Mouse (Mus musculus) inflammation-experienced regulatory T-cells, adult 6 months (primary cell): ENCODE measurements around the gene Fam163b. TPM values are rescaled to one million over a fixed set of nuclear protein-coding genes. Genes with fewer than 3 reads are reported as not detected.

ENCODE experiments used
- ATAC-seq: one replicate; pipeline ENCODE4 v1.8.0; 2017
- polyA plus RNA-seq, 3 experiments: library from polyadenylated mRNA; unstranded; fragments of 100-300 nt; shearing (Covaris generic); gene quantifications; one replicate each; pipeline ENCODE4 v1.2.1; 2017

Fam163b gene
- polyA plus RNA-seq, 3 experiments from 2014 or later = not detected

- no peak for ATAC-seq
Observed at GRCm38 (mm10) chr2:27085801-27086200, 56.5 kb downstream of the Fam163b start.

GRCm38 (mm10) chr2:27084963-27085362 is 57.3 kb downstream of the Fam163b start:
- no peak for ATAC-seq

GRCm38 (mm10) chr2:27083761-27084475 is 58.4 kb downstream of the Fam163b start:
- no peak for ATAC-seq

- ATAC-seq = no peak
Observed at GRCm38 (mm10) chr2:27079649-27080048, 62.6 kb downstream of the Fam163b start.

GRCm38 (mm10) chr2:27079152-27079584 is 63.1 kb downstream of the Fam163b start, which contains the start of gene Adamtsl2:
TSS of gene Adamtsl2 (plus strand) at chr2:27079379.
- no peak for ATAC-seq

- no peak for ATAC-seq
Observed at GRCm38 (mm10) chr2:27078312-27078711, 64.0 kb downstream of the Fam163b start.

GRCm38 (mm10) chr2:27077655-27078244 is 64.5 kb downstream of the Fam163b start:
- ATAC-seq = no peak

GRCm38 (mm10) chr2:27075485-27075884 is 66.8 kb downstream of the Fam163b start:
- ATAC-seq = no peak

GRCm38 (mm10) chr2:27074804-27075203 is 67.5 kb downstream of the Fam163b start:
- no peak for ATAC-seq

GRCm38 (mm10) chr2:27073407-27073806 is 68.9 kb downstream of the Fam163b start:
- no peak for ATAC-seq

- ATAC-seq = no peak
Observed at GRCm38 (mm10) chr2:27071978-27072377, 70.3 kb downstream of the Fam163b start, which contains the start of gene Mymk. TSS of gene Mymk (minus strand) at chr2:27072179.

GRCm38 (mm10) chr2:27071137-27071536 is 71.2 kb downstream of the Fam163b start:
- no peak for ATAC-seq

- ATAC-seq = no peak
Observed at GRCm38 (mm10) chr2:27070247-27070813, 72.0 kb downstream of the Fam163b start.

GRCm38 (mm10) chr2:27069646-27070045 is 72.6 kb downstream of the Fam163b start:
- ATAC-seq = no peak

- no peak for ATAC-seq
Observed at GRCm38 (mm10) chr2:27067996-27068395, 74.3 kb downstream of the Fam163b start.

GRCm38 (mm10) chr2:27067124-27067523 is 75.2 kb downstream of the Fam163b start:
- no peak for ATAC-seq

Other genes with a start within 250 kb of the Fam163b start
- gene Surf6, start 239.6 kb downstream of the Fam163b start, polyA plus RNA-seq = 10 to 100 TPM; 23.0 to 39.2 (median 33.5) TPM
- 10 to 100 TPM; 10.2 to 16.7 (median 11.1) TPM for gene Med22, start 231.8 kb downstream of the Fam163b start, polyA plus RNA-seq
- gene Rpl7a, start 231.7 kb downstream of the Fam163b start, polyA plus RNA-seq = 1,000 to 10,000 TPM in 1 of 3 experiments, 100 to 1,000 TPM in 2; 540 to 1,152 (median 653) TPM
- 10 to 100 TPM; 31.8 to 57.2 (median 52.2) TPM for gene Surf2, start 226.1 kb downstream of the Fam163b start, polyA plus RNA-seq
- 100 to 1,000 TPM; 110 to 139 (median 122) TPM for gene Surf1, start 226.0 kb downstream of the Fam163b start, polyA plus RNA-seq
- gene Surf4, start 208.6 kb downstream of the Fam163b start, polyA plus RNA-seq = 100 to 1,000 TPM in 1 of 3 experiments, 10 to 100 TPM in 2; 80.1 to 102 (median 86.7) TPM
- gene Stkld1, start 208.4 kb downstream of the Fam163b start, polyA plus RNA-seq = under 1 TPM; 0.16 to 0.36 (median 0.34) TPM
- gene Rexo4, start 178.1 kb downstream of the Fam163b start, polyA plus RNA-seq = 10 to 100 TPM; 45.9 to 63.8 (median 58.7) TPM
- gene Adamts13, start 169.1 kb downstream of the Fam163b start, polyA plus RNA-seq = not detected
- gene Cacfd1, start 132.6 kb downstream of the Fam163b start, polyA plus RNA-seq = 10 to 100 TPM; 12.9 to 19.5 (median 17.3) TPM
- gene Slc2a6, start 114.5 kb downstream of the Fam163b start, polyA plus RNA-seq = 1 to 10 TPM; 3.2 to 6.0 (median 3.5) TPM
- not detected for gene Mymk, start 70.3 kb downstream of the Fam163b start, polyA plus RNA-seq
- not detected for gene Adamtsl2, start 63.1 kb downstream of the Fam163b start, polyA plus RNA-seq
- under 1 TPM in 1 of 3 experiments, not detected in 2; 0.22 TPM for gene Dbh, start 22.7 kb upstream of the Fam163b start, polyA plus RNA-seq
- 1 to 10 TPM in 2 of 3 experiments, not detected in 1; 6.3 to 7.3 TPM for gene Sardh, start 105.8 kb upstream of the Fam163b start, polyA plus RNA-seq